Mouse (Mus musculus): ENCODE data around the gene Mapk11.
A peak's percentile ranks its signal among the peaks of the same experiment; 100 is the strongest.

The Mapk11 gene

DNA sequence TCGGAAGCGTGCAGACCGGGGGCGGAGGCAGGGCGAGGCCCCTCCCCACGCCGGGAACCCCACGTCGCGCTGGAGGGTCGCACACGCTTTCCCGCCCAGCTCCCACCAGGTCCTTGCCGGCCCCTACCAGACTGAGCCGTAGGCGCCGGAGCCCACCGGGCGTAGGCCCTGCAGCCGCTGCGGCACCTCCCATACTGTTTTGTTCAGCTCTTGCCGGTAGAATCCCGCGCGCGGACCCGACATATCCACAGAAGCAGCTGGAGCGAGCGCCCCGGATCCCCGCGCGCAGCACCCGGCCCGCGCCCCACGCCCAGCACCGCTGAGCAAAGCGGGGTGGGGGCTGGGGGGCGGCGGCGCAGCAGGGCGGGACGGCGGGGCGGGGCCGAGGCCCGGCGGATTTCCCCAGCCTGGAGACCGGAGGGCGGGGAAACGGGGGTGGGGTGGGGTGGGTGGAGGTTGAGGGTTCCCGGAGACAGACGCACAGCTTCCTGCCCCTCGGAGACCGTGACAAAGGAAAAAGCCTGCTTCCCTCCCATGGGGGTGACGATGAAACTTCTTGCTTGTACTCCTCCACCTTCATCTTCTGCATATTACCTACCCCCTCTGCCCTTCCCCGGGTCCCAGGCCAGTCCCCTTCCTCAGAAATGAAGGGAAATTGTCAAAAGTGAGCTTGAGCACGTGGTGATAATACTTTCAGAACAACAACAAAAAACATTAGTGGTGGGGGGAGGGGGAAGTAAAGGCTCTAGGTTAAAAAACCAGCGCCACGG is at the start of gene Mapk11:
Gene Mapk11 (minus strand): TSS at position 358 of the 770 bp plus-strand sequence.
- peak; percentile 74 for DNase-seq (ENCODE audit: low read depth, low spot score)

DNA sequence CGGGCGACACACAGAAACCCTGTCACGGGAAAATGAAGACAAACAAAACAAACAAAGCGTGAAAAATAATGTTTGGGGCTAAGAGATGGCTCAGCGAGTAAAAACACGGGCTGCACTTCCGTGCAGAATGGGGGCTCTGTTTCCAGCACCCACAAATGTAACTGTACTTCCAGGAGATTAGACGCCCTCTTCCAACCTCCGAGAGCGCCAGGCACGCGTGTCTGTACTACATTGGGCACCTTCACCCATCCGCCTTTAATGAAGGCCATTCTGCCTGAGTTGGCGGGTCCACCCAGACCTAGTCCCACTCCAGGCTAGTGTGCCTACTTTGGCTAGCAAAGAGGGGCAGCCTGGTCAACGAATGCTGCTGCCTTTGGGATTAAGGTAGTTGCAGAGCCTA is 47.6 kb upstream of the Mapk11 start:
- no peak for DNase-seq (ENCODE audit: low read depth, low spot score)

DNA sequence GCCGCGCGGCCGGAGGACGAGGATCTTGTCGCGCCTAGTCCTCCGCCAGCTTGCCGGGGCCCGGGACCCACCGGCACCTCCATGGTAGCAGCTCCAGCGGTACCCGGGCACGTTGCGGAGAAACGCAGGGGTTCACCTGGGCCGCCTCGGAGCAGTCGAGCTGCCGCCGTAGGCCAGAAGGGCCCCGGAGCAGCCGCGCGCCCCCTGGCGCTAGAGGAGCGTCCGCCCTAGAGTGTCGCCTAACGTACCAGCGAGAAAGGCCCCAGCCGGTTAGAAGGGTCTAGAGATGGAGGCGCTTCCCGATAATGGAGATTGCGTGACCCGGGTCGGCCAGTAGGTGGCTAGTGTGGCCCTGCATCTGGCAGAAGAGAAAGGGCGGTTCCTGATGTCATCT is 46.9 kb upstream of the Mapk11 start, which contains the start of gene Dennd6b:
Gene Dennd6b (minus strand): TSS at position 184 of the 394 bp plus-strand sequence.
- peak; percentile 98 for DNase-seq (ENCODE audit: low read depth, low spot score)

DNA sequence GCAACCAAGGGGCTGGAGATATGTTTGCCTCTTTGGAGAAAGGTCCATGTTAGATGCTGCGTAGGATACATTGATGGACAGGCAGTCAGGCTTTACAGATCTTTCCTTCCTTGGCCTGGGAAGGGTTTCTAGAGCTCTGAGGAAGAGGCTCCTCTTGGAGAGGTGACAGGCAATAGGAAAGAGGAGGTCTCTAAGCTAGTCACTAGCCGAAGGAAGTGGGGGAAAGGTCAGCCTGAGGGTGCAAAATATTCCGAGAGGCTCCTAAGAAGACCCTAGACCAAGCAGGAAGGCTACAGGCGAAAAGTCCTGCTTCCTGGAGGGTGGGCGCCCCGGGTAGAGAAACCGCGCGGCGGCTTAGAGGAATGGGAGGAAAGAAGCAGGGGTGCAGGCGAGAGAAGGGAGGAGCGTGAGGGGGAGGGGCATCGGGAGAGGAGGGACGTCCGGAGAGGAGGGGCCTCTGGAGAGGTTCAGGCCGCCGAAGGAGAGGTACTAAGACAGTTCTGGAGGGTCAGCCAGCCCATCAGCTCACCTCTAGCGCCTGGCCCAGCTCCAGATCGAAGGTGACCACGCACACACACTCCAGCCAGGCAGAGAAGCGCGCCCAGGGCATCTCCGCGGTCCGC is 46.4 kb upstream of the Mapk11 start:
- peak; percentile 93 for DNase-seq (ENCODE audit: low read depth, low spot score)

DNA sequence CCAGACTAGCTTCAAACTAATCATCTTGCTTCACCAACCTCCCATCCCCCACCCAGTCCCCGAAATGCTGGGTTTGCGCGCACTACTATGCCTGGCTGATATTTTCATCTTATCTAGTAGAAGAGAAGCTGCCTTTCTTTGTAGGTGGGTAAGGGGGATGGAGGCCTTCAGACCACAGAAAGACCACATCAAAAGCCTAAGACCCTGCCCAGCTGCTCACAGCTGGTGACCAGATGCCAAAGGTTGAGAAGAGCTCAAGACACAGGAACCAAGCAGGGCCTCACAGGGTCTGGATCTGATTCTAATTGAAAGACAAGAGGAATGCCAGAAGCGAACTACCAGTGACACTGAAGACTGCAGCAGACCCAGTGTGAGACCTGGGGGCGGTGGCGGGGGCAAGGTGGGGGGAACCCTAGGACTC is 45.8 kb upstream of the Mapk11 start:
- DNase-seq (ENCODE audit: low read depth, low spot score), result peak; percentile 58

DNA sequence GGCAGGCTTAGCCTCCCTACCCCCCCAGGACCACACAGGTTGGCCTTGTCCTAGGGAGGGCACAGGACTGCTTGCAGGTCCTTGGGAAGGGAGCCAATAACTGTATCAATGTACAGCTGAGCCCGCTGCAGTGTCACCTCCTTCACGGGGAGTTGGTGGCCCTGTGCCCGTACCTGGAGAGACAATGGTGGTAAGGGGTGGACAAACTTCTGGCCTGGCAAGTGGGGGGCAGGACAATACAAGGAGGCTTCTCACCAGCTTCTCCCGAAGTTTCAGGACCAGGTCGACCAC is 35.5 kb upstream of the Mapk11 start:
- DNase-seq (ENCODE audit: low read depth, low spot score), result no peak

DNA sequence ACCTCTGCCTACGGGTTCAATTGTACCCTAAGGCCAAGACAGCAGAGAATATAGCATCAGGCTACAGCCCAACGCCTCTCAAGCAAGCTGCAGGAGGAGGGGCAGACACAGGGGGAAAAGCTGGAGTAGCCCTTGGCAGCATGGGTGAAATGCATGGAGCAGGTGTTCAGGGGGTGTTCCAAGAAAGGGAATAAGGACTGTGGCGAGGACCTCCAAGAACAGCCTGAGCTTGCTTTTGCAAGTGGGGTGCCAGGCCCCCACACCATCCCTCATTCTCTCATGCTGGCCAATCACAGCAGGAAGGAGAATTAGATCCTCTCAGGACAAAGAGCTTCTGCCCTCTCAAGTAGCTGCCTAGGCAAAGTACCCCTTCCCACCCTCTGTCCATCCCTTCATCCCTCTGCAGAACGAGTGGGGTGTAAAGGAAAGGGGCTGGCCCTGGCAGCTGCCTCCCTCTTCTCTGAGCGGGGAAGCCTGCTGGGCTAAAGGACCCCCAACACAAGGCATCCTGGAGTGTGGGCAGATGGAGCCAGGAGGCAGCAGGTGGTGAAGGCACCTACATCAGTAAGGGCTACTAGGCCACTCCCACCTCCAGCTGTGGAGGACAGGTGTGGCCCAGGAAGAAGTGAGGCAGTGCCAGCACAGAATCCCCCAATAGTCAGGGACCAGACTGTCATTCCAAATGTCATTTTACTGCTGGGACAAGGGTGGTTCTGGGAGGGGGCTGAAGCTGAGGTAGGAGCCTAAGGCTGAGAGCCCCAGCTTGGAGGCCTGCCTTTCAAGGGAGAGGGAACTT is 34.9 kb upstream of the Mapk11 start:
- no peak for DNase-seq (ENCODE audit: low read depth, low spot score)

DNA sequence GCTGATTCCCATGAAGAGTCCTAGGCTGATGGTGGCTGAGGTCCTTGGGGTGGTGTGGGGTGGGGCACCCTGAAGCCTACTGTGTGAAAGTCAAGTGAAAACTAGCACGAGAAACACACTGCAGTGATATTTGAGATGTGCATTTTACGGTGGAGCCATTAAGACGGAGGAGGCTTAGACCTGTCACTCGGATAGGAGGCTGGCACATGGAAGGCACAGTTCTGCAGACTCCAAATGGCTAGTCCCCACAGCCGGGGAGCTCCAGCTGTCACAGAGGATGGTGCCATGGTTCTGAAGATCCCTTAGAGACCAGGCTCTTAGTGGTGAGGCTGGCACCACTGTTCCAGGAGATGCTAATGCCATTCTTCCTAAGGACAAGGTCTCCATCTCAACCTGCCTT is 33.4 kb upstream of the Mapk11 start:
- DNase-seq (ENCODE audit: low read depth, low spot score), result no peak

DNA sequence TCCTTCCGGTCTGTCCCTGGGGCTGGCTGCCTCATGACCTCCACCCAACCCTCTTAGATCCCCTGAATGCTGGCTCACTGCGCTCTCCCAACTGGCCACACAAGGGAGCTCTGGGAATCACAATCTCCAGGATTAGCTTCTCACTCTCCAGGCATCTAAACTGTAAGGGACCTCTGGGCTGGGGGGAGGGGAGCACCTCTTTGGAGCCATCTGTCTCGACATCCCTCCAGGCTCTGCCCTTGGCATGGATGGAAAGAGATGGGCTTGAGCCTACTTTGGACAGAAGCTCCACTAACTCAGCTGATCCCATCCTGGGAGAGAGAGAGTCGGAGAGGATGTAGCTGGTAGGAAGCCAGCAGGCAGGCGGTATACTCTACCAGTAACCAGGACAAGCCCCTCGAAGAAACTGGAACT is 32.9 kb upstream of the Mapk11 start:
- DNase-seq (ENCODE audit: low read depth, low spot score), result no peak

DNA sequence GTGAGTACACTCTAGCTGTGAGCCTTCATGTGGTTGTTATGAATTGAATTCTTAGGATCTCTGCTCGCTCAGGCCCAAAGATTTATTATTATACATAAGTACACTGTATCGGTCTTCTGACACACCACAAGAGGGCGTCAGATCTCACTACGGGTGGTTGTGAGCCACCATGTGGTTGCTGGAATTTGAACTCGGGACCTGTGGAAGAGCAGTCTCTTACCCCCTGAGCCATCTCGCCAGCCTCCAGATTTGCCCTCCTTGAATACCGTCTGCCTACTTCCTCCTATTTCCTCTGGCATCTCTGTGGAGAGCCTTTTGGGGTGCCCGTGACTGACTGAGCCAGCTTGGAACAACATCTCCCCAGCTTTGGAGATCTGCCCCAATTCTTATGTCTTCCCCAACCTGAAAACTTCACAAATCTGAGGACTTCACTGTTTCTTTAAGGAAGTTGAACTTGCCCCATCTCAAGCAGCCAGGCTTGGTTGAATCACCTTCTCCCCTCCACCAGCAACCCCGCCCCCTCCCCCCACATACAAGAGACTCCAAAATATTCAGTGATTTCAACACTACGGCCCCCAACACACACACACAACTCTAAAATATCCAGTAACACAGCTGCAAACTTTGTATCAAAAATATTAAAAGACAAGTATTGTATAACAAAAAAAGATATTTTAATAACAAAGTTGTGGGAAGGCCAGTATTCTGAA is 32.3 kb upstream of the Mapk11 start:
- peak; percentile 35 for DNase-seq (ENCODE audit: low read depth, low spot score)

DNA sequence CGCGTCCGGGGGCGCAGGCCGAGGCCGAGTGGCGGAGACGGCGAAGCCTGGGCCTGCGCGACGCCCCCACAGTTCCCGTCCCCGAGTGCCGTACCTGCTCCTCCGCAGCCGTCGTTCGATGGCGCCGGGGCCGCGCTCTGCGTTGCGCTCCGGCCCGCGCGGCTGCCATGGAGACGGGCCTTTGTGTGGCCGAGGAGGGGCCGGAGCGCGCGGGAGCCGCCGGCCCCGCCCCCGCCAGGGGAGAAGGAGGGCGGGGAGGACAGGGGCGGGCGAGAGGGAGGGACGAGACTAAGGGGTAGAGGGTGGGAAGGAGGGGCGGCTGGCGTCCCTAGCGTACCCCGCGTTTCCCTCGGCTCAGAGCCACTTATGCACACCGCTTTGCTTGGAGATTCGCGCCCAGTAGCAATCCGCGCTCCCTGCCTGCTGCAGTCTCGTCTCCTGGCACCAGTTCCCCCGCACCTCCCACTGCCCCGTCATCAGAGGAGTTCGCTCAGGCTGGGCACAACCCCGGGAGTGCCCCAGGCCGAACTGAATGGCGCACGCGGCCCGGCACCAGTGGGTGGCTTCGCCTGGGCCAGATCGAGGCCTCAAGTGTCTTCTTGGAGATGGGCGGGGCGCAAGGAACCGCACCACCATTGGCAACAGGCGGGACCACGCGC is 31.3 kb upstream of the Mapk11 start, which contains the start of gene Plxnb2:
Gene Plxnb2 (minus strand): TSS at position 218 of the 659 bp plus-strand sequence.
- peak; percentile 92 for DNase-seq (ENCODE audit: low read depth, low spot score)

DNA sequence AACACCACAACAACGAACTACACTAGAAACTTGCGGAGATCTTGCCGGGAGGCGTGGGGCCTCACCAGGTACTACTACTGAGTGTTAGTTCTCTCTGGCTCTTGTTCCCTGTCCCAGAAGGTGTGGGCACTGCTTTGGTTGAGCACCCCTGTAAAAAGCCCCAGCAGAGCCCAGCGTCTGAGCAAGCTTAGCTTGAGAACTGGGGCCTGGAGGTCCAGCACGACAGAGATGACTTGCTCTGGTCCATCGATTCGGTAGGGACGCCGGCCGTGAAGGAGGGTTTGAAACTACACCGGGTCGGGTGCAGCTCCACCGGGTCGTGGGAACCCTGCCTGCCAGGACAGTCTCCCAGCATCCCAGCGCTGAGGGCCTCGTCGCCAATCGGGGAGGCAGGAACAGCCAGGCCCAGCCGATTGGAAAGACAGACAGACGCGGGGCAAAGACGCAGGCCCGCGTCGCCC is 30.7 kb upstream of the Mapk11 start:
- DNase-seq (ENCODE audit: low read depth, low spot score), result peak; percentile 70

DNA sequence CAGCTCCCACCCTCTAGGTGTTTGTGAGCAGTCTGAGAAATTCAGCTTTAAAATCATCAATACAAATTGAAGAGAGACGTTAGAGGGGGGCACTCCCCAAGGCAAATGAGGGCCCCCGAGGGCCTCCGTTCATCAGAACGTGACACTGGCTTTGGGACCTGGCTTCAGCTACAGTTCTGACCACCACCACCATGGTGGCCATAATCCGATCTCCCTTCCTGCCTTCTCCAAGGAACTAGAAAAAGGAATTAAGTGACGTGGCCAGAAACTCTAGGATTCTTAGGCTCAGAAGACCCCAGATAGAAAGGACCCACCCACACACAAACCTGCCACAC is 30.2 kb upstream of the Mapk11 start:
- DNase-seq (ENCODE audit: low read depth, low spot score), result peak; percentile 57

DNA sequence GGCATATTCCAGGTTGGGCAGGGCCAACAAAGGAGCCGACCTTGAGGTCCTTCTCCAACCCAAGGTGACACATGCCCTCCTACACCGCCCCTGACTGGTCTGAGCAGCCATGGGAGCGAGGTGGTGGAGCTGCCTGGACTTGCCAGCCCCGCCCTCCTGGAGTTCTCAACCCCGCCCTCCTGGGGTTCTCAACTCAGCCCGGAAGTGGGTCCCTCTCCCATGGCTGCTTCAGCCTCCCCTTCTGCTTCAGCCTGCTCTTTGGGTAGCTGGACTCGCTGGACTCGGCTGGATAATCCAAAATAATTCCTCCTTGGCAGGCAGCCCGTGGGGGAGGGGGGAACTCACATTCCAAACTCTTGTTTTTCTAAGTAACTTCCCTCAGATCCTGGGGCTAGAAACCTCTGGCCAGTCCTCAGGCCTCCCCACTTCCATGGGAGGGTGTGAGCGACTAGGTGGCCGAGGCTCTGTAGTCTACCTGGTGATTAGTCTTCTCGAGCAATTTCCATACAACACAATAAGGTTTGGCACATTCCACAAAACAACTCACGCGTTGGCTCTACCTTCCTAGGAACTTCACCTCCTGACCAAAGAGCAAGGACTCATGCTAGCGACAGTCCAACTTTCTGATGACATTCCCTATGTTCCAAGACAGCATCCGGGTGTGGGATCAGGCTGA is 29.7 kb upstream of the Mapk11 start:
- DNase-seq (ENCODE audit: low read depth, low spot score), result peak; percentile 58

DNA sequence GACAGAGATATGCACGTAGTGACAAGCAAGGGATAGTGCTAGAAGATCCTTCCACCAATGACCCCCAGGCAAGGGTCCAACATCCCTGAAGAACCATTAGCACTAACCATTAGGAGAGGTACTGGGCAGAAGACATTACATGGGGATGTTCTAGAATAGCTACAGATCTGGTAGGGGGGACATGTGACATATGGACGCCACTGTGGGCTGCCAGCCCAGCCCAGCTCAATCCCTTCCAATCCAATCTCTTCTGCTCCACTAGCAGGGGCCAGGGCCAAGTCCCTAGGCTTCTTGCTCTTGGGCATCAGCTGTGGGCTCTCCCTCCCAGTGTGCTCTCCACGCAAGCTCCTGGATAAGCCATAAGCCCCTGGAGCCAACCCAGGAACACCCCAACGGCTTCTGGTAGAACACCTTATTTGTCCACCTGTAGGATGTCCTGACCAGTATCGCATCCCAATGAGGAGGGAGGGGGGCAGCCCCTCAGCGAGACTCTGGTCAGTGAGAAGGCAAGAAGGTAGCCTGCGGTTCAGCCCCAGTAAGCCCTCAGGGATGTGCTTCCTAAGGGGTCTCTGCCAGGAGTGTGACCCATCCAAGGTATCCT is 28.9 kb upstream of the Mapk11 start:
- peak; percentile 14 for DNase-seq (ENCODE audit: low read depth, low spot score)

DNA sequence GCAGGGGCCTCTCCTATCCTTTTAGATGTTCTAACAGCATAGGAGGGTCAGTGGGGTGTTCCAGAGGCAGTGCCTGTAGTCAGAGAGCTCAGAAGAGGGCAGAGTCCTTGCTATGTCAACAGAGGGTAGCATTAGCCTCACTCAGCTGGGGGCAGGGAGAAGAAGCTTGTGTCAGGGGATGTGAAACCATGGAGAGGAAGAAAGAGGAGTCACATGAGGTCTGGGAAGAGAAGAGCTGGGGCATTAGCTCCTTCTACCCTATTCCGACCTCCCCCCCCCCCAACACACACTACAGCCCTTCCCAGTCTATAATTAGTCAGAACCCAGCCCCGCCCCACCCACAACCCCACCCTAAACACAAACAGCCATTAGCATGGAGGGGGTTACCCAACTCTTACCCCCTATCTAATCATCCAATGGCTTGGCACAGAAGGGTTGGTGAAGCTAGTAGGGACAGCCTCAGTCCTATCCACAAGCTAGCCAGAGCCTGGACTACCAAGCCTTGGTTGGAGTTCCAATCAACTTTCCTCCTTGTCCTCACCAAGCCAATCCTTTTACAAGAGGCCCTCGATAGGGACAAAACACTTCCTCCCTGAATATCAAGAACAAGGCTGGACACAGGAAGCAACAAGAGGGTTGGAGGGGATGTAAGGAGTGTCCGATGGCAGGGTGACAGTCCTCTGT is 28.3 kb upstream of the Mapk11 start:
- peak; percentile 64 for DNase-seq (ENCODE audit: low read depth, low spot score)

DNA sequence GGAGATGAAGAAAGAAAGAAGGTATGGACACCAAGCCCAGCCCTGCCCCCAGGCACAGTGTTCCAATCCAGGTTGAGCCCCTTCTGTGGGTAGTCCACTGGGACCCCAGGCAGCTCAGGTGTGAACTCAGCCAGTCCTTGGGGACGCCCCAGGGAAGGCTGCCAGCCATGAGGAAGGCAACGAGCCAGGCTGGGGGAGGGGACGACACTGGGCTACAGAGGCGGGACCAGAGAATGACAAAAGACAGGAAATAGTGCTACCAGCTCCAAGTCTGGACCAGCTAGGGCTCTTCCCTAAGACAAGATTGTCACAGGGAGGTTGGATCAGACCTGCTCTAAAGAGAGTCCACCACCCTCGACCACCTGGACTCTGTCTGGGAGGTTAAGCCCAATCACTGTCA is 27.7 kb upstream of the Mapk11 start:
- DNase-seq (ENCODE audit: low read depth, low spot score), result peak; percentile 60

DNA sequence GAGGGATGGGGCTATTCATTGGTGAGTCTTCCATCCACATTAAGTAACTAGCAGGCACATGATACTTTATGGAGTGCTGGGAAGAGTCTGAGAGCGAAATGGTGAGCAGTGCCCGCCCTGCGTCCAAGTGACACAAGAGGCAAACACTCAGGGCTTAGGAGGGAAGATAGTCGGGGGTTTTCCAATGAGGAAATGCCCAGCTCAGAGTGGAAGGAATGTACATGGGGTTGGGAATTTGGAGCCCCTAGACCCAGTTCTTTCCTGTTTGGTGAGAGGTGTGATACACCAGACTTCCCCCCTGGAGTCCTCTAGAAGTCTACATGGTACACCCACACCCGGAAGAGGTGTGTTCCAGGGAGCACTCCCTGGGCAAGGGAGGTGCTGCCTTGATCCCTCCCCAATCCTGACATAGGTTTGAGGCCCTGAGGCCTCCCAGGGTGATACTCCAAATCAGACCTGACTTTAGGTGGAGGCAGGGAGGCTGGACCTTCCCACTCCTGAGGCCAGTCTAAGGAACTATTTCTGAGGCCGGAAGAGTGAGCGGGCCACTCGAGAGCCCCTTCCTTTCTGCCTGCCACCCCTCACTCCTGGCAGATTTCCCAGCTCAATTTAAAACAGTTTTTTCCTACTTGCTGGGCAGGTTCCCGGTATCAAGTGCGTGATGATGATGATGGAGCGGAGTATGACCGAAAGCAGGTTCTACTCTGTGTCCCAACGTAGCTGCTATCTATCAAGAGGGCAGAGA is 26.2 kb upstream of the Mapk11 start:
- no peak for DNase-seq (ENCODE audit: low read depth, low spot score)

DNA sequence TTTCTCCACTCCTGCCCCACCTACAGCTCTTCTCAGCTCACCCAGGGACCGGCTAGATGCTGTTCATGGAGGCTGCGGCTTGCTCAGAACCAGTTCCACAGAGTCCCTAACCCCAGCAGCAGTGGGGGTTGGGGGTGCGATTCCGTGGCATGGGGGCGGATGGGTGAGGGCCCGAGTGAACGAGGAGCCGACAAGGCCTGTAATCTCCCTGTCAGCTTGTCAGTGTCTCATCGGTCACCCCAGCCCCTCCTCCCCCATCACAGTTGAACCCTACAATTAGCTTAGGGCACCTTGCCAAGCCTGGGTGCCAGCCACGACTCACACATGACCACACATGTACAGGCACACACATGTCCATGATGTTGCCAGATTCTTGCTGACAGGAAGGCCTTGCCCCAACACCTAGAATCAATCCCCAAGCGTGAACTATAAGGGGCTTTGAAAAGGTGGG is 25.5 kb upstream of the Mapk11 start:
- DNase-seq (ENCODE audit: low read depth, low spot score), result no peak
